Mouse (Mus musculus) midbrain, postnatal 0 days (tissue): Measurements from ENCODE around the gene Rfc5. TPM values are rescaled to one million over a fixed set of nuclear protein-coding genes. Genes with fewer than 3 reads are reported as not detected.

ENCODE experiments used
- ATAC-seq: fragments of 200-750 bp; cut with Nextera tagmentation; 2 replicates; pipeline ENCODE4 v1.8.0; 2017; ENCODE audit warnings: moderate number of reproducible peaks, mild to moderate bottlenecking, moderate TSS enrichment, moderate library complexity; ENCODE audit not compliant: low FRiP score
- DNase-seq: peaks from one replicate; pipeline ENCODE4 v3.0.0-alpha.2; 2015; ENCODE audit warnings: low spot score
- H3K27ac ChIP-seq: fragments of 300-500 bp; sonication (generic); 2 replicates; pipeline ENCODE4 v1.5.1; 2014; ENCODE audit warnings: low read depth, mild to moderate bottlenecking, low read length, mixed read lengths
- H3K27me3 ChIP-seq: fragments of 300-500 bp; sonication (generic); 2 replicates; pipeline ENCODE4 v1.6.1; 2014; ENCODE audit warnings: low read length, control low read depth, mixed read lengths; ENCODE audit not compliant: insufficient read depth
- H3K36me3 ChIP-seq: fragments of 300-500 bp; sonication (generic); 2 replicates; pipeline ENCODE4 v1.6.1; 2014; ENCODE audit warnings: low read length, control low read depth, mixed read lengths; ENCODE audit not compliant: insufficient read depth
- H3K4me1 ChIP-seq: fragments of 300-500 bp; sonication (generic); 2 replicates; pipeline ENCODE4 v1.6.1; 2014; ENCODE audit warnings: mild to moderate bottlenecking, control low read depth, antibody characterized with exemption, low read length, mixed read lengths; ENCODE audit not compliant: insufficient read depth
- H3K4me2 ChIP-seq: fragments of 300-500 bp; sonication (generic); 2 replicates; pipeline ENCODE4 v1.6.1; 2014; ENCODE audit warnings: low read depth, mild to moderate bottlenecking, low read length, mixed read lengths; ENCODE audit not compliant: poor library complexity, severe bottlenecking
- H3K4me3 ChIP-seq: fragments of 300-500 bp; sonication (generic); 2 replicates; pipeline ENCODE4 v1.5.1; 2014; ENCODE audit warnings: low read depth, mild to moderate bottlenecking, low read length, moderate library complexity
- H3K9ac ChIP-seq: fragments of 300-500 bp; sonication (generic); replicated peaks from 2 replicates; pipeline ENCODE4 v1.6.1; 2014; ENCODE audit warnings: mild to moderate bottlenecking, low read length, moderate library complexity, mixed read lengths; ENCODE audit not compliant: poor library complexity, severe bottlenecking
- H3K9me3 ChIP-seq: fragments of 300-500 bp; sonication (generic); 2 replicates; pipeline ENCODE4 v1.6.1; 2016; ENCODE audit warnings: low read length, control low read depth
- CTCF ChIP-seq: IDR thresholded peaks from 2 replicates; pipeline ENCODE4 v1.5.1; 2016; ENCODE audit warnings: antibody characterized with exemption, mild to moderate bottlenecking
- WGBS: fragments of 180-500 bp; shearing (Covaris S2); extraction: QIAGEN DNeasy Blood & Tissue Kit; methylation state at CpG from one replicate; pipeline ENCODE4 v1.1.7; 2014; 5-methylcytosine and 5-hydroxymethylcytosine counted together
- polyA plus RNA-seq: library from polyadenylated mRNA; unstranded; fragments of >200 nt; fragmentation: Nextera tagmentation; extraction: Ambion mirVana; gene quantifications from 2 replicates; pipeline ENCODE4 v1.2.1, GENCODE M21; 2015
- total RNA-seq: library from RNA; depleted of rRNA; stranded (reverse); fragments of >200 nt; gene quantifications from 2 replicates; pipeline ENCODE4 v1.2.3, GENCODE M21; 2014

Gene Rfc5
- total and polyA plus RNA-seq, 2 experiments from 2014 or later = 12.0 to 22.0 TPM

- no peak for TF ChIP-seq CTCF
- peak overlapping the region; percentile 96 for H3K27ac ChIP-seq
- peak; percentile 47; the same call in 1 of the 2 replicates for ATAC-seq
- no peaks in the 10 kb centered on the region for H3K9me3 ChIP-seq
- peaks cover 9% of the 10 kb centered on the region for H3K4me1 ChIP-seq
- H3K4me2 ChIP-seq = peak overlapping the region; percentile 92
- peak overlapping the region; percentile 86 for H3K4me3 ChIP-seq
- WGBS = under 1% methylated on average over 42 of the region's 49 CpGs
- H3K9ac ChIP-seq = peak overlapping the region; percentile 98
- H3K27me3 ChIP-seq = no peaks in the 10 kb centered on the region
- no peaks in the 10 kb centered on the region for H3K36me3 ChIP-seq
- DNase-seq = peak; percentile 22
These were observed 31.2 kb downstream of the Rfc5 start for GRCm38 (mm10) chr5:117357478-117358247.

- TF ChIP-seq CTCF = no peak
- WGBS = no CpG with 5 or more reads among the region's 54 CpGs
These were observed 31.7 kb downstream of the Rfc5 start, which contains the start of gene Wsb2 for GRCm38 (mm10) chr5:117357129-117357477. Gene Wsb2 (plus strand): TSS chr5:117357304.

GRCm38 (mm10) chr5:117356365-117357128 lies 32.3 kb downstream of the Rfc5 start:
- TF ChIP-seq CTCF = no peak
- ATAC-seq (peak; percentile 71), DNase-seq (peak; percentile 49)
- Histone ChIP-seq H3K36me3 (no peaks in the 10 kb centered on the region), H3K9ac (peak overlapping the region; percentile 98), H3K27me3 (no peaks in the 10 kb centered on the region), H3K4me3 (peak overlapping the region; percentile 86), H3K4me2 (peak overlapping the region; percentile 92), H3K4me1 (peaks cover 9% of the 10 kb centered on the region), H3K27ac (peak overlapping the region; percentile 96), H3K9me3 (no peaks in the 10 kb centered on the region)
- WGBS = 2% methylated on average over 16 of the region's 24 CpGs

More at GRCm38 (mm10) chr5:117357129-117357477, 31.7 kb downstream of the Rfc5 start, which contains the start of gene Wsb2:
- H3K4me1 ChIP-seq = peaks cover 9% of the 10 kb centered on the region
- no peaks in the 10 kb centered on the region for H3K36me3 ChIP-seq
- DNase-seq = peak; percentile 75
- H3K9me3 ChIP-seq = no peaks in the 10 kb centered on the region
- H3K27me3 ChIP-seq = no peaks in the 10 kb centered on the region
- H3K4me3 ChIP-seq = peak within 1 kb of the TSS; percentile 86
- peak; percentile 80 for ATAC-seq
- peak within 1 kb of the TSS; percentile 96 for H3K27ac ChIP-seq
- H3K9ac ChIP-seq = peak within 1 kb of the TSS; percentile 98
- peak within 1 kb of the TSS; percentile 92 for H3K4me2 ChIP-seq

- WGBS = 45% methylated on average over 14 of the region's 14 CpGs
These were observed 33.1 kb downstream of the Rfc5 start for GRCm38 (mm10) chr5:117355648-117356303.

GRCm38 (mm10) chr5:117354121-117354520 lies 34.7 kb downstream of the Rfc5 start:
- Histone ChIP-seq H3K4me2 (no peak overlapping the region), H3K4me3 (no peak overlapping the region), H3K9me3 (no peaks in the 10 kb centered on the region), H3K9ac (no peak overlapping the region), H3K4me1 (no peaks in the 10 kb centered on the region; the same call in 1 of the 2 replicates), H3K36me3 (no peaks in the 10 kb centered on the region), H3K27ac (no peak overlapping the region), H3K27me3 (no peaks in the 10 kb centered on the region)
- DNase-seq (no peak), ATAC-seq (no peak)
- TF ChIP-seq CTCF = no peak
- WGBS = 86% methylated on average over 8 of the region's 8 CpGs

More at GRCm38 (mm10) chr5:117355648-117356303, 33.1 kb downstream of the Rfc5 start:
- Histone ChIP-seq H3K4me1 (peaks cover 6% of the 10 kb centered on the region; the same call in 1 of the 2 replicates), H3K9me3 (no peaks in the 10 kb centered on the region), H3K4me2 (peak overlapping the region; percentile 92), H3K27ac (peak overlapping the region; percentile 96; the same call in 1 of the 2 replicates), H3K36me3 (no peaks in the 10 kb centered on the region), H3K27me3 (no peaks in the 10 kb centered on the region), H3K9ac (0 out of 2 replicates have a peak overlapping the region, but pooled peaks have one; percentile 98), H3K4me3 (peak overlapping the region; percentile 86)
- ATAC-seq = no peak
- peak; percentile 60 for TF ChIP-seq CTCF
- no peak for DNase-seq
